Mouse (Mus musculus): Measurements from ENCODE around the gene Mup22. TPM values are rescaled to one million over a fixed set of nuclear protein-coding genes. Genes with fewer than 3 reads are reported as not detected.
"Not testable (repeated sequence)": the region's sequence is repeated elsewhere in the genome, so short reads cannot be mapped to it uniquely, and the experiment has no call there.

Gene Mup22
- 1 to 10 TPM; 4.1 to 6.1 TPM for total RNA-seq (2021)
- long read RNA-seq, experiment 1, partial matches to known transcripts: 2 of 6 reads
- long read RNA-seq, experiment 1, other reads (novel, unspliced or antisense): 1 of 6 reads
- long read RNA-seq, experiment 2, transcript Mup22-201 (7 exons, 861 nt): major isoform, 15 of 21 reads
- long read RNA-seq, experiment 2, partial matches to known transcripts: 5 of 21 reads
- long read RNA-seq, experiment 2, other reads (novel, unspliced or antisense): 1 of 21 reads

DNA sequence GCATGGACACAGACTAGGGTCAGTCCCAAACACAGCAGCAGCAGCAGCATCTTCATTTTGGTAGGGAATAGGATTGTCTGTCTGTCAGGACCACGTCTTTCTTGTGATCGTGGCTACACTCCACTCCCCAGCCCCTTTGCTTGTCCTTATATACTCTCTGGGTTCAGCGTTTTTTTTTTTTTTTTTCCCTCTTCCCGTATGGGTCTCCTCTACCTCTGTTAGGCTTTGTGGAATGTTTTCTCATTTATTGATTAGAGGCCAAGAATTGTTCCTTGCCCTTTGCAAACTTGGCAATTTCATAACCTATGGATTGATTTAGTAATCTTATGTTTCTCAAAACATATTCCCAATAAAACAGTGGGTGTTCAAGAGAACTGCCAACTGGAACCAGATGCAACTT lies at the start of gene Mup22:
Gene Mup22 (minus strand): TSS at position 101 of the 400 bp plus-strand sequence.
- DNase-seq: not testable (repeated sequence)

DNA sequence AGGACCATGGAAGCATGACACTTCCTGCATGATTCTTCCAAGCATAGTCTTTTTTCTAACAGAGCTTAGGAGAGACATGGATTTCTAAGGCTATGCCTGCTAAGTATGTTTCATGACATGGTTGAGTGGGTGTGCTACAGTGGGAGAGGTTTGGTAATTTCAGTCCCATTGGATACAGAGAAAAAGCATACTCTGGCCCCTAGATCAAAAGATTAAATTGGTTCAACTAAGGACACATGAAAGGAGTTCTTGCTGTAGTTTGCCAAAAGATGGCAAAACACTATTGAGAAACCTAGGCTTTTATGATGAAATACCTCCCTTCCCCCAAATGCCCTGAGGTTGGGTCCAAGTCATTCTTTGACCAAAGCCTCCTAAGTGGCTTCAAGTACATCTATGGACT lies 19.6 kb upstream of the Mup22 start:
- not testable (repeated sequence) for DNase-seq

Other genes starting within 250 kb of the Mup22 start
- under 1 TPM in 1 of 2 experiments, not detected in 1; 0.46 TPM for gene Mup10, start 239.3 kb downstream of the Mup22 start, total RNA-seq (2021)
- gene Mup11, start 159.1 kb downstream of the Mup22 start, total RNA-seq (2021): not detected
- gene Mup12, start 80.1 kb downstream of the Mup22 start, total RNA-seq (2021): 1 to 10 TPM in 1 of 2 experiments, under 1 TPM in 1; 0.40 to 3.1 TPM